In the genomic region with DNA sequence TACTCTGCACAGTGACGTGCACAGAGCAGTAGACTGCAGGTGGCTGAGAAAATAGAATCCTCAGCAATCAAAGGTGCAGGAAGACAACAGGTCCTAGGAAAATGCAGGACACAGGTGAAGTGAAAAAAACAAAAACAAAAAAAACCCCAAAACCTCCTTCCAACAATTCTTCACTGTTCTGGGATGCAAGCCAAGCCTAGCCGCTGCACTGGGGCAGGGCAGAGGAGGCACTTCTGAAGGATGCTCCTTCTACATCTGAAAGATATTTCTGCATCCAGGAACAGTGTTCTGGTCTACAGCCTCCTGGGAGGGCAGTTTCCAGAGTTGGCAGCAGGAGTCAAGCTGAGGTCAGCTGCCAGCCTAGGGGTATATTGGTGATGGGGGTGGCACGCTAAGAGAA, we compare ENCODE assay signal across 20 mouse cellular contexts.
"Had no signal": no experiment of that assay in that cellular context is flagged by ENCODE, and none has a peak within 500 bp of the region (broad histone marks: within the 10 kb centered on the region; RNA-seq: fewer than 3 reads in every experiment).

No protein-coding gene starts in this region.

- H3K9me3 ChIP-seq: midbrain, embryonic 10.5 days; neural tube, embryonic 15.5 days; stomach, embryonic 15.5 days had no signal

- H3K27ac ChIP-seq: liver, embryonic 14.5 days; midbrain, embryonic 10.5 days; midbrain, embryonic 12.5 days; neural tube, embryonic 13.5 days; neural tube, embryonic 15.5 days; stomach, embryonic 15.5 days had no signal

- DNase-seq: lung, adult 18-20 months; lung, embryonic 14.5 days; lung, postnatal 10 days; lung, postnatal 4 days; midbrain, embryonic 14.5 days; retina, postnatal 1 day; right cerebral cortex, adult 18-20 months; right cerebral cortex, postnatal 25 days; right cerebral cortex, postnatal 4 days; spleen, adult 18-20 months; thymus, adult 18-20 months; thymus, postnatal 14 days; thymus, postnatal 36 days had no signal

- H3K27me3 ChIP-seq: neural tube, embryonic 13.5 days; neural tube, embryonic 15.5 days; stomach, embryonic 15.5 days had no signal

- H3K36me3 ChIP-seq: midbrain, embryonic 10.5 days; midbrain, embryonic 12.5 days; neural tube, embryonic 13.5 days; neural tube, embryonic 15.5 days; stomach, embryonic 15.5 days had no signal

- H3K9ac ChIP-seq: liver, embryonic 14.5 days; lung, embryonic 14.5 days; midbrain, embryonic 12.5 days; neural tube, embryonic 13.5 days; neural tube, embryonic 15.5 days; stomach, embryonic 15.5 days had no signal

- H3K4me1 ChIP-seq: stomach, embryonic 15.5 days had no signal

- H3K4me2 ChIP-seq: lung, embryonic 14.5 days; midbrain, embryonic 12.5 days; neural tube, embryonic 13.5 days; neural tube, embryonic 15.5 days; stomach, embryonic 15.5 days had no signal

- H3K4me3 ChIP-seq: midbrain, embryonic 10.5 days; midbrain, embryonic 12.5 days; myocyte; neural tube, embryonic 13.5 days; neural tube, embryonic 15.5 days; stomach, embryonic 15.5 days had no signal
